Mouse (Mus musculus) heart, adult 2 months (tissue): ENCODE data around the gene Tanc2.

Source experiments
- CTCF ChIP-seq: fragments of 200-600 bp; IDR thresholded peaks from 2 replicates; pipeline ENCODE4 v1.8.1; 2022; ENCODE audit warnings: antibody characterized with exemption, mild to moderate bottlenecking, moderate library complexity
- EP300 ChIP-seq: fragments of 200-500 bp; IDR thresholded peaks from 2 replicates; pipeline ENCODE4 v1.6.1; 2011; ENCODE audit warnings: low read depth, low read length, control low read depth; ENCODE audit not compliant: insufficient read depth
- POLR2A ChIP-seq: fragments of 200-500 bp; IDR thresholded peaks from 2 replicates; pipeline ENCODE4 v1.6.1; 2011; ENCODE audit warnings: mild to moderate bottlenecking, low read depth, low read length, control low read depth; ENCODE audit not compliant: insufficient read depth

DNA sequence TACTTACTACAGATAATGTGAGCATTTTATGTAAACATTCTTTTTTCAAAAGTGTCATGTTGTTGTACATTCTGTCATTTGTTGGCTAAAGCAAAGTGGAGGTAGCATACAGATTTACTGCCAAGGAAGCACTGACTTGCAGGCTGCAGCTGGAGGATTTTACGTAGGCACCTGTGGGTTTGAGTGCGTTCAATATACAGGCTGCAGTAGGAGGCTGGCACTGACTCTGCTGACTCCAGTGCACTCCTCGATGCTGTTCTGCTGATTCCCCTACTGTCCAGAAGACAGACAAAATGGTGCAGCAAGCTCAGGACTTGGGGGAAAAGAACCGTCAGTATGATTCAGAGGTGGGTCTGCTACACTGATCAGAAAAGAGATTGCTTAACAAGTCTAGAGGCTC is 65.5 kb downstream of the Tanc2 start:
- TF ChIP-seq CTCF (no peak), POLR2A (no peak), EP300 (no peak)
